Mouse (Mus musculus) small intestine, adult 2 months (tissue): ENCODE data around the gene Lrrc31. TPM values are rescaled to one million over a fixed set of nuclear protein-coding genes. Genes with fewer than 3 reads are reported as not detected.

Source experiments
- H3K27ac ChIP-seq: fragments of 200-500 bp; 2 replicates; pipeline ENCODE4 v1.5.1; 2012; ENCODE audit warnings: low read depth, low read length, control low read depth, inconsistent platforms; ENCODE audit not compliant: insufficient read depth
- H3K27me3 ChIP-seq: fragments of 200-500 bp; 2 replicates; pipeline ENCODE4 v1.6.1; 2012; ENCODE audit warnings: mild to moderate bottlenecking, moderate library complexity, low read length, inconsistent platforms; ENCODE audit not compliant: control insufficient read depth, insufficient read depth
- H3K36me3 ChIP-seq: fragments of 200-500 bp; 2 replicates; pipeline ENCODE4 v1.6.1; 2012; ENCODE audit warnings: mild to moderate bottlenecking, low read length, control low read depth, inconsistent platforms; ENCODE audit not compliant: control insufficient read depth, insufficient read depth
- H3K4me1 ChIP-seq: fragments of 200-500 bp; 2 replicates; pipeline ENCODE4 v1.6.1; 2012; ENCODE audit warnings: low read length, inconsistent platforms, mixed read lengths; ENCODE audit not compliant: control insufficient read depth, insufficient read depth, insufficient read length
- H3K4me3 ChIP-seq: fragments of 200-500 bp; 2 replicates; pipeline ENCODE4 v1.5.1; 2012; ENCODE audit warnings: low read depth, mild to moderate bottlenecking, control low read depth, inconsistent platforms, low read length, moderate library complexity
- CTCF ChIP-seq: fragments of 200-500 bp; IDR thresholded peaks from 2 replicates; pipeline ENCODE4 v1.5.1; 2012; ENCODE audit warnings: low read depth, mild to moderate bottlenecking, control low read depth, inconsistent platforms, low read length, moderate library complexity, mixed read lengths; ENCODE audit not compliant: insufficient replicate concordance, insufficient read length; ENCODE audit errors: extremely low read depth
- POLR2A ChIP-seq: fragments of 200-500 bp; IDR thresholded peaks from 2 replicates; pipeline ENCODE4 v1.6.1; 2012; ENCODE audit warnings: low read depth, mild to moderate bottlenecking, control low read depth, inconsistent platforms, low read length, moderate library complexity
- WGBS: fragments of 180-500 bp; shearing (Covaris S2); methylation state at CpG from one replicate; pipeline ENCODE4 v1.1.7; 2018; 5-methylcytosine and 5-hydroxymethylcytosine counted together
- polyA plus RNA-seq: library from polyadenylated mRNA; depleted of rRNA; stranded (reverse); fragments of >200 nt; gene quantifications from 2 replicates; pipeline ENCODE4 v1.2.3, GENCODE M21; 2012; rRNA removed

The Lrrc31 gene
- polyA plus RNA-seq, 1 experiment: 4.0 TPM

GRCm38 (mm10) chr3:30646761-30647160 lies 52.9 kb downstream of the Lrrc31 start:
- 56% methylated on average over 8 of the region's 8 CpGs for WGBS
- TF ChIP-seq POLR2A (no peak), CTCF (no peak)
- peaks cover 8% of the 10 kb centered on the region; the same call in 1 of the 2 replicates for H3K27me3 ChIP-seq
- H3K4me3 ChIP-seq: no peak overlapping the region
- no peaks in the 10 kb centered on the region for H3K36me3 ChIP-seq
- no peak overlapping the region for H3K27ac ChIP-seq
- H3K4me1 ChIP-seq: peaks cover 2% of the 10 kb centered on the region

DNA sequence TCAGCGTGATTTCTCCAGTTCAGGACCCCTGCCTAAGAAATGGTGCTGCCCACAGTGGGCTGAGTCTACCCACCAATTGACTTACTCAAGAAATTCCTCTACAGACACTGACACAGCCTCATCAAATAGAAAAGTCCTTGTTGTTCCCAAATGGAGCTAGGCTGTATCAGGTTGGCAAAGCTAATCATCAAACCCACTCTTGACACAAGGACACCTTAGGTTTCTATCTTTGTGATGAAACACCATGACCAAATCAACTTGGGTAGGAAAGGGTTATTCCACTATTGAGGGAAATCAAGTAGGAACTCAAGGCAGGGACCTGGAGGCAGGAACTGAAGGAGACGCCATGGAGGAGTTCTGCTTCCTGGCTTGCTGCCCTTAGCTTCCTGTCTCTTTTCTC lies 55.4 kb downstream of the Lrrc31 start, which contains the start of gene Lrriq4:
TSS of gene Lrriq4 (plus strand) at position 301 of the 400 bp plus-strand sequence.
- Histone ChIP-seq H3K27ac (no peak within 1 kb of the TSS), H3K4me3 (no peak within 1 kb of the TSS), H3K36me3 (no peaks in the 10 kb centered on the region), H3K4me1 (no peaks in the 10 kb centered on the region), H3K27me3 (peaks cover under 1% of the 10 kb centered on the region; the same call in 1 of the 2 replicates)
- TF ChIP-seq POLR2A: no peak
- TF ChIP-seq CTCF: no peak
- WGBS: 66% methylated on average over 2 of the region's 2 CpGs

DNA sequence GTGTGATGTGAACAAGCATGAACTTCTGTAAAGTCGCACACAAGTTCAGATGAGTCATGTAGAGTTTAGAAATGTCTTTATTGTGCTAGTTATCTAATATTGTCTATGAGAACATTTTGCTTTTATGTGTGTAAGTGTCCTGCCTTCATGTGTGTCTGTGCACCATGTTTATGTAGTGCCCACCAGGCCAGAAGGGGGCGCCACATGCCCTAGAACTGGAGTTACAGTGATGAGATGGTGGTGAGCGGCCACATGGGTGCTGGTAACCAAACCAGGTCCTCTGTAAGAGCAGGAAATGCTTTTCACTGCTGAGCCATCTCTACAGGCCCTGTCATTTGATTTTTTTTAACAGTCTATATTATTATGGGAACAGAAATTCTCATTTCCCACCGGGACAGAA lies 64.0 kb downstream of the Lrrc31 start:
- Histone ChIP-seq H3K4me3 (no peak overlapping the region), H3K4me1 (no peaks in the 10 kb centered on the region), H3K27me3 (no peaks in the 10 kb centered on the region), H3K27ac (no peak overlapping the region), H3K36me3 (no peaks in the 10 kb centered on the region)
- WGBS: 79% methylated on average over 4 of the region's 4 CpGs
- no peak for TF ChIP-seq POLR2A
- peak; percentile 16; the same call in 1 of the 2 replicates for TF ChIP-seq CTCF

- Histone ChIP-seq H3K27me3 (no peaks in the 10 kb centered on the region), H3K4me3 (no peak overlapping the region), H3K27ac (no peak overlapping the region), H3K36me3 (no peaks in the 10 kb centered on the region), H3K4me1 (no peaks in the 10 kb centered on the region)
- 52% methylated on average over 3 of the region's 3 CpGs for WGBS
- TF ChIP-seq CTCF (no peak), POLR2A (no peak)
These were observed 66.0 kb downstream of the Lrrc31 start for GRCm38 (mm10) chr3:30633681-30634080.

Other genes starting within 250 kb of the Lrrc31 start
- 2.6 and 2.8 TPM in 2 replicates for gene Mecom, start 151.8 kb downstream of the Lrrc31 start, polyA plus RNA-seq
- gene Actrt3, start 99.9 kb downstream of the Lrrc31 start, polyA plus RNA-seq: not detected in 2 replicates
- gene Mynn, start 97.8 kb downstream of the Lrrc31 start, polyA plus RNA-seq: 2.1 and 4.3 TPM in 2 replicates
- gene Lrriq4, start 55.3 kb downstream of the Lrrc31 start, polyA plus RNA-seq: not detected in 2 replicates
- gene Lrrc34, start 52.0 kb downstream of the Lrrc31 start, polyA plus RNA-seq: not detected in 2 replicates
- not detected in 2 replicates for gene Samd7, start 46.5 kb upstream of the Lrrc31 start, polyA plus RNA-seq
- gene Sec62, start 93.0 kb upstream of the Lrrc31 start, polyA plus RNA-seq: 2.7 and 4.6 TPM in 2 replicates
- gene Gpr160, start 156.1 kb upstream of the Lrrc31 start, polyA plus RNA-seq: 19.1 and 35.8 TPM in 2 replicates